Mouse (Mus musculus): Measurements from ENCODE around the gene Sdhc.

DNA sequence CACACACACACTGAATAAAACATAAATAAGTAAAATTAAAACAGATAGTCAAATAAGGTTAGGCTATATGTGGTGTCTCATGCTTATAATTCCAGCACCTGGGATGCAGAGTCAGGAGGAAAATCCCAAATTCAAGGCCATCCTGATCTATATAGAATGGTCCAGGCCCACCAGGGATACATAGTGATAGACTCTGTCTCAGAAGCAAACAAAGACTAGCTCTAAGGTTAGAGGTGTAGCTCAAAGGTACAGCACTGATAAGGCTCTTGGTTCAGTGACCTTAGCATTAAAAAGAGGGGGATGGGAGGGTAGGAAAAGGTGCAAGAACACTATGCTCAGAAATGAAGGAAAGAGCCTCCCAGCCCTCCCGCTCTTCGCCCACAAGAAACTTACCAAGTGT, 14.8 kb downstream of the Sdhc start:
- TF ChIP-seq CTCF (IDR thresholded peaks at IDR 0.05; ENCODE audit: low read depth, low read length) (no peak), POLR2A (IDR thresholded peaks at IDR 0.05; ENCODE audit: extremely low read depth, insufficient read depth, low read length) (no peak)
